Mouse (Mus musculus) hindbrain, embryonic 15.5 days (tissue): Measurements from ENCODE around the gene 4930432K21Rik. TPM values are rescaled to one million over a fixed set of nuclear protein-coding genes. Genes with fewer than 3 reads are reported as not detected.

ENCODE experiments used
- ATAC-seq: fragments of 200-750 bp; cut with Nextera tagmentation; 2 replicates; pipeline ENCODE4 v1.8.0; 2017; ENCODE audit warnings: low read depth, moderate number of reproducible peaks, moderate TSS enrichment; ENCODE audit not compliant: low FRiP score
- H3K27ac ChIP-seq: fragments of 300-500 bp; sonication (generic); replicated peaks from 2 replicates; pipeline ENCODE4 v1.5.1; 2015; ENCODE audit warnings: mild to moderate bottlenecking, inconsistent platforms
- H3K27me3 ChIP-seq: fragments of 300-500 bp; sonication (generic); 2 replicates; pipeline ENCODE4 v1.6.1; 2015; ENCODE audit warnings: control low read depth, inconsistent platforms
- H3K36me3 ChIP-seq: fragments of 300-500 bp; sonication (generic); 2 replicates; pipeline ENCODE4 v1.6.1; 2015; ENCODE audit warnings: control low read depth, inconsistent platforms
- H3K4me1 ChIP-seq: fragments of 300-500 bp; sonication (generic); replicated peaks from 2 replicates; pipeline ENCODE4 v1.6.1; 2015; ENCODE audit warnings: control low read depth, inconsistent platforms
- H3K4me2 ChIP-seq: fragments of 300-500 bp; sonication (generic); 2 replicates; pipeline ENCODE4 v1.6.1; 2015; ENCODE audit warnings: moderate library complexity, mild to moderate bottlenecking, inconsistent platforms
- H3K4me3 ChIP-seq: fragments of 300-500 bp; sonication (generic); 2 replicates; pipeline ENCODE4 v1.5.1; 2015; ENCODE audit warnings: mild to moderate bottlenecking, inconsistent platforms
- H3K9ac ChIP-seq: fragments of 300-500 bp; sonication (generic); 2 replicates; pipeline ENCODE4 v1.6.1; 2015; ENCODE audit warnings: inconsistent platforms
- H3K9me3 ChIP-seq: fragments of 300-500 bp; sonication (generic); 2 replicates; pipeline ENCODE4 v1.6.1; 2016; ENCODE audit warnings: control low read depth, inconsistent platforms
- WGBS: fragments of 180-500 bp; shearing (Covaris S2); methylation state at CpG from one replicate; pipeline ENCODE4 v1.1.7; 2015; 5-methylcytosine and 5-hydroxymethylcytosine counted together
- polyA plus RNA-seq: library from polyadenylated mRNA; unstranded; fragments of >200 nt; fragmentation: Nextera tagmentation; extraction: Ambion mirVana; gene quantifications from 2 replicates; pipeline ENCODE4 v1.2.1, GENCODE M21; 2015

The 4930432K21Rik gene
- polyA plus RNA-seq, 1 experiment from 2014 or later, result 2.3 TPM

GRCm38 (mm10) chr8:84125656-84126055 lies 22.2 kb upstream of the 4930432K21Rik start, which contains the start of gene Podnl1:
Podnl1 (plus strand) TSS chr8:84125989.
- Histone ChIP-seq H3K9ac (no peak within 1 kb of the TSS), H3K27ac (no peak within 1 kb of the TSS), H3K9me3 (no peaks in the 10 kb centered on the region), H3K27me3 (no peaks in the 10 kb centered on the region), H3K36me3 (no peaks in the 10 kb centered on the region), H3K4me3 (no peak within 1 kb of the TSS), H3K4me2 (no peak within 1 kb of the TSS), H3K4me1 (no peaks in the 10 kb centered on the region; the same call in 1 of the 2 replicates)
- 59% methylated on average over 8 of the region's 9 CpGs for WGBS
- ATAC-seq, result peak; percentile 28; the same call in 1 of the 2 replicates

GRCm38 (mm10) chr8:84126742-84127141 lies 21.1 kb upstream of the 4930432K21Rik start:
- no peaks in the 10 kb centered on the region for H3K27me3 ChIP-seq
- H3K9ac ChIP-seq, result no peak overlapping the region
- no peak overlapping the region for H3K27ac ChIP-seq
- 0 out of 2 replicates have a peak, but pooled peaks cover 1% of the 10 kb centered on the region for H3K36me3 ChIP-seq
- WGBS, result 79% methylated on average over 2 of the region's 2 CpGs
- no peaks in the 10 kb centered on the region; the same call in 1 of the 2 replicates for H3K4me1 ChIP-seq
- H3K4me3 ChIP-seq, result no peak overlapping the region
- H3K4me2 ChIP-seq, result no peak overlapping the region
- ATAC-seq, result no peak
- no peaks in the 10 kb centered on the region for H3K9me3 ChIP-seq

- no peaks in the 10 kb centered on the region for H3K9me3 ChIP-seq
- no peaks in the 10 kb centered on the region for H3K27me3 ChIP-seq
- no peak overlapping the region for H3K4me2 ChIP-seq
- no peak for ATAC-seq
- peaks cover 7% of the 10 kb centered on the region for H3K36me3 ChIP-seq
- no peaks in the 10 kb centered on the region; the same call in 1 of the 2 replicates for H3K4me1 ChIP-seq
- no peak overlapping the region for H3K9ac ChIP-seq
- WGBS, result 75% methylated on average over 17 of the region's 17 CpGs
- H3K4me3 ChIP-seq, result no peak overlapping the region
- no peak overlapping the region for H3K27ac ChIP-seq
Observed at GRCm38 (mm10) chr8:84127202-84127901, 20.5 kb upstream of the 4930432K21Rik start.

- Histone ChIP-seq H3K36me3 (peaks cover 16% of the 10 kb centered on the region), H3K4me2 (no peak overlapping the region), H3K9me3 (no peaks in the 10 kb centered on the region), H3K9ac (no peak overlapping the region), H3K27ac (no peak overlapping the region), H3K4me3 (no peak overlapping the region), H3K4me1 (no peaks in the 10 kb centered on the region; the same call in 1 of the 2 replicates), H3K27me3 (no peaks in the 10 kb centered on the region)
- no peak for ATAC-seq
- 67% methylated on average over 8 of the region's 8 CpGs for WGBS
Observed at GRCm38 (mm10) chr8:84128277-84128676, 19.5 kb upstream of the 4930432K21Rik start.

- ATAC-seq, result peak; percentile 37; the same call in 1 of the 2 replicates
- 37% methylated on average over 30 of the region's 30 CpGs for WGBS
- no peak overlapping the region for H3K9ac ChIP-seq
Observed at GRCm38 (mm10) chr8:84130806-84131205, 17.0 kb upstream of the 4930432K21Rik start.

GRCm38 (mm10) chr8:84132225-84132624 lies 15.6 kb upstream of the 4930432K21Rik start:
- no peaks in the 10 kb centered on the region; the same call in 1 of the 2 replicates for H3K4me1 ChIP-seq
- 94% methylated on average over 8 of the region's 8 CpGs for WGBS
- H3K4me2 ChIP-seq, result no peak overlapping the region
- H3K27me3 ChIP-seq, result no peaks in the 10 kb centered on the region
- H3K9ac ChIP-seq, result no peak overlapping the region
- H3K9me3 ChIP-seq, result no peaks in the 10 kb centered on the region
- ATAC-seq, result no peak
- no peak overlapping the region for H3K4me3 ChIP-seq
- no peak overlapping the region for H3K27ac ChIP-seq
- peaks cover 55% of the 10 kb centered on the region for H3K36me3 ChIP-seq

More at GRCm38 (mm10) chr8:84130806-84131205, 17.0 kb upstream of the 4930432K21Rik start:
- H3K27me3 ChIP-seq, result no peaks in the 10 kb centered on the region
- no peaks in the 10 kb centered on the region; the same call in 1 of the 2 replicates for H3K4me1 ChIP-seq
- no peak overlapping the region for H3K4me2 ChIP-seq
- H3K36me3 ChIP-seq, result peaks cover 41% of the 10 kb centered on the region
- no peak overlapping the region for H3K27ac ChIP-seq
- no peaks in the 10 kb centered on the region for H3K9me3 ChIP-seq
- H3K4me3 ChIP-seq, result no peak overlapping the region

GRCm38 (mm10) chr8:84137848-84138247 lies 10.0 kb upstream of the 4930432K21Rik start:
- Histone ChIP-seq H3K36me3 (peaks cover 95% of the 10 kb centered on the region), H3K4me2 (no peak overlapping the region), H3K27ac (no peak overlapping the region), H3K9ac (no peak overlapping the region), H3K9me3 (no peaks in the 10 kb centered on the region), H3K27me3 (no peaks in the 10 kb centered on the region), H3K4me3 (no peak overlapping the region), H3K4me1 (no peaks in the 10 kb centered on the region)
- ATAC-seq, result no peak
- 90% methylated on average over 3 of the region's 3 CpGs for WGBS

GRCm38 (mm10) chr8:84140838-84141237 lies 7.0 kb upstream of the 4930432K21Rik start:
- Histone ChIP-seq H3K27ac (no peak overlapping the region), H3K36me3 (peaks cover 79% of the 10 kb centered on the region), H3K9ac (no peak overlapping the region), H3K4me2 (no peak overlapping the region), H3K27me3 (no peaks in the 10 kb centered on the region), H3K4me1 (peaks cover 5% of the 10 kb centered on the region), H3K4me3 (no peak overlapping the region), H3K9me3 (no peaks in the 10 kb centered on the region)
- ATAC-seq, result no peak
- 83% methylated on average over 4 of the region's 4 CpGs for WGBS

GRCm38 (mm10) chr8:84144636-84145245 lies 3.1 kb upstream of the 4930432K21Rik start:
- Histone ChIP-seq H3K4me1 (peaks cover 28% of the 10 kb centered on the region), H3K9me3 (no peaks in the 10 kb centered on the region), H3K4me2 (no peak overlapping the region), H3K36me3 (peaks cover 41% of the 10 kb centered on the region), H3K9ac (no peak overlapping the region), H3K27ac (no peak overlapping the region), H3K27me3 (no peaks in the 10 kb centered on the region), H3K4me3 (no peak overlapping the region)
- WGBS, result 93% methylated on average over 8 of the region's 8 CpGs
- ATAC-seq, result no peak

GRCm38 (mm10) chr8:84147324-84147766 lies 480 bp upstream of the 4930432K21Rik start:
- H3K27ac ChIP-seq, result peak overlapping the region; percentile 68
- WGBS, result 8% methylated on average over 14 of the region's 14 CpGs
- H3K4me3 ChIP-seq, result peak overlapping the region; percentile 72
- ATAC-seq, result peak; percentile 71; the same call in 1 of the 2 replicates
- no peaks in the 10 kb centered on the region for H3K27me3 ChIP-seq
- H3K36me3 ChIP-seq, result peaks cover 18% of the 10 kb centered on the region
- peak overlapping the region; percentile 84 for H3K9ac ChIP-seq
- peaks cover 28% of the 10 kb centered on the region for H3K4me1 ChIP-seq
- H3K4me2 ChIP-seq, result peak overlapping the region; percentile 87
- no peaks in the 10 kb centered on the region for H3K9me3 ChIP-seq

- H3K4me3 ChIP-seq, result peak overlapping the region; percentile 72
- no peaks in the 10 kb centered on the region for H3K9me3 ChIP-seq
- H3K4me2 ChIP-seq, result peak overlapping the region; percentile 87
- H3K9ac ChIP-seq, result no peak overlapping the region
- peaks cover 6% of the 10 kb centered on the region for H3K36me3 ChIP-seq
- ATAC-seq, result 0 out of 2 replicates have a peak, but pooled peaks have one; percentile 0
- peaks cover 28% of the 10 kb centered on the region for H3K4me1 ChIP-seq
- H3K27ac ChIP-seq, result no peak overlapping the region
- WGBS, result 87% methylated on average over 5 of the region's 5 CpGs
- H3K27me3 ChIP-seq, result no peaks in the 10 kb centered on the region
Observed at GRCm38 (mm10) chr8:84148531-84148850, 666 bp downstream of the 4930432K21Rik start.

GRCm38 (mm10) chr8:84149181-84149580 lies 1.4 kb downstream of the 4930432K21Rik start:
- Histone ChIP-seq H3K36me3 (no peaks in the 10 kb centered on the region), H3K9me3 (no peaks in the 10 kb centered on the region), H3K4me1 (peaks cover 28% of the 10 kb centered on the region), H3K27me3 (no peaks in the 10 kb centered on the region), H3K9ac (no peak overlapping the region), H3K4me2 (no peak overlapping the region), H3K27ac (no peak overlapping the region), H3K4me3 (no peak overlapping the region)
- ATAC-seq, result no peak
- 74% methylated on average over 3 of the region's 3 CpGs for WGBS
